Mouse (Mus musculus): Measurements from ENCODE around the gene Mst1r.

DNA sequence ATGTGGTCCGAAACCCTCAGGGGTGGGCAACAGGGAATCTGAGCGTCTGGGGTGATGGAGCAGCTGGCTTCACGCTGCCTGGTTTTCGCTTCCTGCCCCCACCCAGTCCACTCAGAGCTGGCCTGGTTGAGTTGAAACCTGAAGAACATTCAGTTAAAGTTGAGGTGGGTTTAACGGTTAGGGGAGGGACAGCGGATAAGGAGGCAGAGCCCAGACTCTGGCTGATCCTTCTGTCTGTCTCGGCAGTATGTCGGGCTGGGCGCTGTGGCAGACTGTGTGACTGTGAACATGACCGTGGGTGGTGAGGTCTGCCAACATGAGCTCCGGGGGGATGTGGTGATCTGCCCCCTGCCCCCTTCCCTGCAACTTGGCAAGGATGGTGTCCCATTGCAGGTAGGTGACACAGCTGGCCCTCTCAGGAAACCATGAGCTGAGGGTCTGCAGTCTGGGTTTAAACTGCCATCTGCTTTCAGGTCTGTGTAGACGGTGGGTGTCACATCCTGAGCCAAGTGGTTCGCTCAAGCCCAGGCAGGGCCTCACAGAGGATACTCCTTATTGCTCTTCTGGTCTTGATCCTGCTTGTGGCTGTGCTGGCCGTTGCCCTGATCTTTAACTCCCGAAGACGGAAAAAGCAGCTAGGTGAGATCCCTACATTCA lies 8.2 kb downstream of the Mst1r start:
- no peak for TF ChIP-seq CTCF (IDR thresholded peaks at IDR 0.05; ENCODE audit: control insufficient read depth, insufficient read depth, insufficient read length)
- no peak for TF ChIP-seq USF1 (IDR thresholded peaks at IDR 0.05; ENCODE audit: low read depth)
- no peak for TF ChIP-seq MAX (IDR thresholded peaks at IDR 0.05)
- no peak for TF ChIP-seq MYOD1 (IDR thresholded peaks at IDR 0.05; ENCODE audit: control insufficient read depth, insufficient read length, low read depth)
- no peak for TF ChIP-seq MYOG (IDR thresholded peaks at IDR 0.05; ENCODE audit: control insufficient read depth, extremely low read depth, insufficient read length)
- no peak for TF ChIP-seq CEBPB (IDR thresholded peaks at IDR 0.05; ENCODE audit: low read depth)

Data from C2C12 (cell line).